8 mouse cellular contexts compared by ENCODE assay signal in genomic region chr5:148929116-148929449, GRCm38 (mm10). TPM values are rescaled to one million over a fixed set of nuclear protein-coding genes. Genes with fewer than 3 reads are reported as not detected.
DNase-seq lines count a peak whose midpoint lies in the region; ATAC-seq and TF ChIP-seq lines count a peak whose summit lies in the region.

Gene Katnal1 (minus strand): TSS chr5:148929320.

- H3K27me3 ChIP-seq in embryonic facial prominence, embryonic 13.5 days: no peaks in the 10 kb centered on the region
- no peaks in the 10 kb centered on the region for H3K27me3 ChIP-seq in hindbrain, embryonic 14.5 days (ENCODE audit: control insufficient read depth, insufficient read depth, low read length)
- H3K27me3 ChIP-seq in liver, postnatal 0 days (ENCODE audit: insufficient read depth, low read length): no peaks in the 10 kb centered on the region

- DNase-seq in layer of hippocampus, adult 8-10 months (ENCODE audit: low spot score in 2 of 2): no peak
- no peak for DNase-seq in layer of hippocampus, adult 11-12 months (ENCODE audit: low spot score)
- DNase-seq in hindbrain, embryonic 14.5 days (ENCODE audit: low spot score): no peak
- no peak for DNase-seq in liver, postnatal 0 days
- DNase-seq in yolk sac, embryonic 10.5 days (ENCODE audit: low spot score): no peak
- no peak for DNase-seq in cerebellum, postnatal 25 days
- DNase-seq in embryo, embryonic 11 days: no peak

- H3K4me1 ChIP-seq in embryonic facial prominence, embryonic 13.5 days: peaks cover 4% of the 10 kb centered on the region; the same call in 1 of the 2 replicates
- peaks cover 9% of the 10 kb centered on the region for H3K4me1 ChIP-seq in hindbrain, embryonic 14.5 days (replicated peaks; ENCODE audit: control insufficient read depth, insufficient read depth, low read length)
- peaks cover 16% of the 10 kb centered on the region for H3K4me1 ChIP-seq in liver, postnatal 0 days (ENCODE audit: insufficient read depth)

- peak within 1 kb of the TSS; percentile 85 for H3K4me2 ChIP-seq in embryonic facial prominence, embryonic 13.5 days
- peak within 1 kb of the TSS; percentile 71 for H3K4me2 ChIP-seq in hindbrain, embryonic 14.5 days (replicated peaks)
- peak within 1 kb of the TSS; percentile 82 for H3K4me2 ChIP-seq in liver, postnatal 0 days (ENCODE audit: low read depth, low read length)

- peak within 1 kb of the TSS; percentile 92 for H3K27ac ChIP-seq in embryonic facial prominence, embryonic 13.5 days
- H3K27ac ChIP-seq in hindbrain, embryonic 14.5 days: peak within 1 kb of the TSS; percentile 96
- H3K27ac ChIP-seq in liver, postnatal 0 days (ENCODE audit: low read depth): peak within 1 kb of the TSS; percentile 93

- peaks cover 18% of the 10 kb centered on the region for H3K36me3 ChIP-seq in embryonic facial prominence, embryonic 13.5 days
- 0 out of 2 replicates have a peak, but pooled peaks cover 2% of the 10 kb centered on the region for H3K36me3 ChIP-seq in hindbrain, embryonic 14.5 days (replicated peaks; ENCODE audit: control insufficient read depth, insufficient read depth)
- peaks cover 4% of the 10 kb centered on the region; the same call in 1 of the 2 replicates for H3K36me3 ChIP-seq in liver, postnatal 0 days (replicated peaks; ENCODE audit: insufficient read depth, low read length)

- TF ChIP-seq CTCF in liver, postnatal 0 days (IDR thresholded peaks at IDR 0.05; ENCODE audit: low read depth): no peak

- H3K4me3 ChIP-seq in embryonic facial prominence, embryonic 13.5 days: peak within 1 kb of the TSS; percentile 66
- H3K4me3 ChIP-seq in hindbrain, embryonic 14.5 days (replicated peaks; ENCODE audit: low read length): peak within 1 kb of the TSS; percentile 70
- peak within 1 kb of the TSS; percentile 83 for H3K4me3 ChIP-seq in liver, postnatal 0 days (ENCODE audit: low read depth, low read length)

- ATAC-seq in embryonic facial prominence, embryonic 13.5 days (ENCODE audit: insufficient number of reproducible peaks, insufficient read depth, low FRiP score, low TSS enrichment, low read depth): no peak
- ATAC-seq in hindbrain, embryonic 14.5 days (ENCODE audit: low FRiP score): no peak
- ATAC-seq in liver, postnatal 0 days: no peak

- WGBS in embryonic facial prominence, embryonic 13.5 days: under 1% methylated on average over 16 of the region's 16 CpGs
- 1% methylated on average over 16 of the region's 16 CpGs for WGBS in hindbrain, embryonic 14.5 days
- WGBS in liver, postnatal 0 days (ENCODE audit: insufficient replicate concordance): 7% methylated on average over 16 of the region's 16 CpGs

- no peak for TF ChIP-seq EP300 in liver, postnatal 0 days (IDR thresholded peaks at IDR 0.05; ENCODE audit: low read depth)

- H3K9ac ChIP-seq in embryonic facial prominence, embryonic 13.5 days: peak within 1 kb of the TSS; percentile 81
- H3K9ac ChIP-seq in hindbrain, embryonic 14.5 days: peak within 1 kb of the TSS; percentile 81
- H3K9ac ChIP-seq in liver, postnatal 0 days (replicated peaks): peak within 1 kb of the TSS; percentile 88

- no peaks in the 10 kb centered on the region for H3K9me3 ChIP-seq in embryonic facial prominence, embryonic 13.5 days
- no peaks in the 10 kb centered on the region for H3K9me3 ChIP-seq in hindbrain, embryonic 14.5 days (ENCODE audit: control insufficient read depth, low read length)
- H3K9me3 ChIP-seq in liver, postnatal 0 days (ENCODE audit: low read length): no peaks in the 10 kb centered on the region

RNA-seq across cellular contexts. Expression of gene Katnal1, which starts in this region (rescaled TPM):
- total RNA-seq in layer of hippocampus, adult 8-10 months (2022): 10 to 100 TPM; 55.4 to 73.6 (median 64.1) TPM
- polyA plus RNA-seq in embryonic facial prominence, embryonic 13.5 days (2015; fragmentation: Nextera tagmentation; extraction: Ambion mirVana): 18.4 and 19.4 TPM in 2 replicates
- polyA plus RNA-seq in hindbrain, embryonic 14.5 days (2014; fragmentation: Nextera tagmentation; extraction: Ambion mirVana): 38.0 and 40.9 TPM in 2 replicates
- 4.3 and 4.8 TPM in 2 replicates for polyA plus RNA-seq in liver, postnatal 0 days (2015; fragmentation: Nextera tagmentation; extraction: Ambion mirVana)
